Mouse (Mus musculus) olfactory bulb, adult 2 months (tissue): ENCODE measurements around the gene Gpr157. TPM values are rescaled to one million over a fixed set of nuclear protein-coding genes. Genes with fewer than 3 reads are reported as not detected.

Experiments used
- H3K27ac ChIP-seq: fragments of 200-500 bp; 2 replicates; pipeline ENCODE4 v1.5.1; 2012; ENCODE audit warnings: low read depth, low read length; ENCODE audit not compliant: insufficient read depth
- H3K4me1 ChIP-seq: fragments of 200-500 bp; 2 replicates; pipeline ENCODE4 v1.6.1; 2012; ENCODE audit warnings: low read length; ENCODE audit not compliant: control insufficient read depth, insufficient read depth
- H3K4me3 ChIP-seq: fragments of 200-500 bp; 2 replicates; pipeline ENCODE4 v1.5.1; 2012; ENCODE audit warnings: mild to moderate bottlenecking, low read depth, low read length, moderate library complexity; ENCODE audit not compliant: insufficient read depth
- CTCF ChIP-seq: fragments of 200-500 bp; IDR thresholded peaks from 2 replicates; pipeline ENCODE4 v1.5.1; 2012; ENCODE audit warnings: low read depth, mild to moderate bottlenecking, low read length, moderate library complexity; ENCODE audit not compliant: insufficient read depth
- POLR2A ChIP-seq: fragments of 200-500 bp; IDR thresholded peaks from 2 replicates; pipeline ENCODE4 v1.6.1; 2012; ENCODE audit warnings: mild to moderate bottlenecking, low read depth, low read length, moderate library complexity; ENCODE audit not compliant: insufficient read depth
- WGBS: fragments of 180-500 bp; shearing (Covaris S2); methylation state at CpG from one replicate; pipeline ENCODE4 v1.1.7; 2018; 5-methylcytosine and 5-hydroxymethylcytosine counted together
- polyA plus RNA-seq: library from polyadenylated mRNA; stranded (reverse); fragments of >200 nt; gene quantifications from 2 replicates; pipeline ENCODE4 v1.2.4, GENCODE M21; 2012; ENCODE audit warnings: low replicate concordance; ENCODE audit not compliant: missing spikeins, insufficient read depth, insufficient read length

Gene Gpr157
- polyA plus RNA-seq, 1 experiment = not detected

GRCm38 (mm10) chr4:150097847-150098246, 10.7 kb downstream of the Gpr157 start:
- H3K4me1 ChIP-seq = peaks cover 3% of the 10 kb centered on the region; the same call in 1 of the 2 replicates
- TF ChIP-seq POLR2A = no peak
- no peak for TF ChIP-seq CTCF

GRCm38 (mm10) chr4:150098880-150099279, 11.7 kb downstream of the Gpr157 start:
- 16% methylated on average over 10 of the region's 10 CpGs for WGBS
- no peak overlapping the region for H3K27ac ChIP-seq
- TF ChIP-seq CTCF (peak; percentile 34; the same call in 1 of the 2 replicates), POLR2A (no peak)
- H3K4me3 ChIP-seq = no peak overlapping the region
- peaks cover 3% of the 10 kb centered on the region; the same call in 1 of the 2 replicates for H3K4me1 ChIP-seq

More at GRCm38 (mm10) chr4:150097847-150098246, 10.7 kb downstream of the Gpr157 start:
- H3K4me3 ChIP-seq = no peak overlapping the region
- 94% methylated on average over 4 of the region's 4 CpGs for WGBS
- no peak overlapping the region for H3K27ac ChIP-seq

GRCm38 (mm10) chr4:150102822-150103221, 15.7 kb downstream of the Gpr157 start:
- peaks cover 3% of the 10 kb centered on the region; the same call in 1 of the 2 replicates for H3K4me1 ChIP-seq
- no peak for TF ChIP-seq CTCF
- no peak for TF ChIP-seq POLR2A
- no peak overlapping the region for H3K4me3 ChIP-seq
- WGBS = 91% methylated on average over 7 of the region's 7 CpGs
- no peak overlapping the region for H3K27ac ChIP-seq

- Histone ChIP-seq H3K4me1 (peaks cover 3% of the 10 kb centered on the region; the same call in 1 of the 2 replicates), H3K4me3 (no peak overlapping the region), H3K27ac (no peak overlapping the region)
- TF ChIP-seq CTCF (no peak), POLR2A (no peak)
- 65% methylated on average over 7 of the region's 7 CpGs for WGBS
These were observed 18.5 kb downstream of the Gpr157 start for GRCm38 (mm10) chr4:150105671-150106070.

- Histone ChIP-seq H3K4me3 (no peak overlapping the region), H3K27ac (no peak overlapping the region), H3K4me1 (no peaks in the 10 kb centered on the region)
- no peak for TF ChIP-seq CTCF
- 88% methylated on average over 5 of the region's 5 CpGs for WGBS
These were observed 19.5 kb downstream of the Gpr157 start for GRCm38 (mm10) chr4:150106637-150107036.

- WGBS = 38% methylated on average over 3 of the region's 3 CpGs
- Histone ChIP-seq H3K4me3 (no peak overlapping the region), H3K27ac (no peak overlapping the region), H3K4me1 (no peaks in the 10 kb centered on the region; the same call in 1 of the 2 replicates)
- TF ChIP-seq POLR2A (no peak), CTCF (no peak)
These were observed 22.5 kb downstream of the Gpr157 start for GRCm38 (mm10) chr4:150109636-150110035.

GRCm38 (mm10) chr4:150110373-150110772, 23.2 kb downstream of the Gpr157 start:
- whole genome bisulfite sequencing = 84% methylated on average over 9 of the region's 9 CpGs
- no peak overlapping the region for H3K4me3 ChIP-seq
- no peak for TF ChIP-seq POLR2A
- TF ChIP-seq CTCF = no peak
- H3K27ac ChIP-seq = no peak overlapping the region
- no peaks in the 10 kb centered on the region; the same call in 1 of the 2 replicates for H3K4me1 ChIP-seq

GRCm38 (mm10) chr4:150112867-150113266, 25.7 kb downstream of the Gpr157 start:
- no peaks in the 10 kb centered on the region; the same call in 1 of the 2 replicates for H3K4me1 ChIP-seq
- no peak overlapping the region for H3K4me3 ChIP-seq
- TF ChIP-seq CTCF (peak; percentile 64; the same call in 1 of the 2 replicates), POLR2A (no peak)
- H3K27ac ChIP-seq = no peak overlapping the region
- 4% methylated on average over 14 of the region's 15 CpGs for WGBS

- no peak overlapping the region for H3K27ac ChIP-seq
- no peaks in the 10 kb centered on the region; the same call in 1 of the 2 replicates for H3K4me1 ChIP-seq
- WGBS = 91% methylated on average over 26 of the region's 26 CpGs
- no peak overlapping the region for H3K4me3 ChIP-seq
- TF ChIP-seq CTCF = no peak
- TF ChIP-seq POLR2A = no peak
These were observed 27.4 kb downstream of the Gpr157 start for GRCm38 (mm10) chr4:150114505-150115061.
